Mouse (Mus musculus): ENCODE results near the gene Hist1h2be. TPM values are rescaled to one million over a fixed set of nuclear protein-coding genes. Genes with fewer than 3 reads are reported as not detected.
"Not testable (repeated sequence)": the region's sequence is repeated elsewhere in the genome, so short reads cannot be mapped to it uniquely, and the experiment has no call there.

Hist1h2be gene
- polyA plus RNA-seq, 1 experiment from 2014 or later, result 2.5 TPM

- Histone ChIP-seq H3K4me1 (replicated peaks) (no peaks in the 10 kb centered on the region), H3K36me3 (no peaks in the 10 kb centered on the region)
- WGBS, result 88% methylated on average over 3 of the region's 3 CpGs
Measured at GRCm38 (mm10) chr13:23605052-23605451, 15.9 kb downstream of the Hist1h2be start.

DNA sequence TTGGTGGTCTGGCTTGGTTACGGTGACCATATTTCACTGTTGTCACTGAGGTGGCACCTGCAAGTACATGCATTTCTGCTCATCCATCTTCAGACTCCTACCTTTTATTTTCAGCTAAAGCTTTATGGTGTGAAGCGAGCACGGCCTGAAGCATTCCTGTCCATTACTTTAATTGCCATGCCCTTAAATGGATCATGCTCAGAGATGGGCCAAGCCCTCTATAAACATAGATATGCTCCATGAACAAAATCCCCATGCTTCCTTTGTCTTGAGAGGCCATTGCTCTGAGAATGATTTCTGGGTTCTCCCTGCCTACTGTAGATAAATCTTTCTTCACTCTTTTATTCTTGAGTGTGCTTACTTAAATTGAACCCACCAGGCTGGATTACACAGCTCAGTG, 16.5 kb downstream of the Hist1h2be start:
- Histone ChIP-seq H3K4me1 (replicated peaks) (no peaks in the 10 kb centered on the region), H3K9me3 (no peaks in the 10 kb centered on the region), H3K36me3 (no peaks in the 10 kb centered on the region), H3K4me3 (no peak overlapping the region), H3K27ac (no peak overlapping the region), H3K27me3 (ENCODE audit: insufficient read depth, poor library complexity, severe bottlenecking) (no peaks in the 10 kb centered on the region)
- no peak for DNase-seq (ENCODE audit: low spot score)
- 93% methylated on average over 3 of the region's 3 CpGs for WGBS

More at GRCm38 (mm10) chr13:23605052-23605451, 15.9 kb downstream of the Hist1h2be start:
- no peak for DNase-seq (ENCODE audit: low spot score)
- Histone ChIP-seq H3K4me3 (no peak overlapping the region), H3K27ac (no peak overlapping the region), H3K9me3 (no peaks in the 10 kb centered on the region), H3K27me3 (ENCODE audit: insufficient read depth, poor library complexity, severe bottlenecking) (no peaks in the 10 kb centered on the region)

GRCm38 (mm10) chr13:23603182-23603699, 17.7 kb downstream of the Hist1h2be start:
- WGBS, result 86% methylated on average over 7 of the region's 7 CpGs
- no peaks in the 10 kb centered on the region for H3K4me1 ChIP-seq (replicated peaks)
- H3K27me3 ChIP-seq (ENCODE audit: insufficient read depth, poor library complexity, severe bottlenecking), result no peaks in the 10 kb centered on the region
- DNase-seq (ENCODE audit: low spot score), result no peak
- no peaks in the 10 kb centered on the region for H3K9me3 ChIP-seq
- H3K36me3 ChIP-seq, result no peaks in the 10 kb centered on the region
- no peak overlapping the region for H3K4me3 ChIP-seq
- H3K27ac ChIP-seq, result no peak overlapping the region

DNA sequence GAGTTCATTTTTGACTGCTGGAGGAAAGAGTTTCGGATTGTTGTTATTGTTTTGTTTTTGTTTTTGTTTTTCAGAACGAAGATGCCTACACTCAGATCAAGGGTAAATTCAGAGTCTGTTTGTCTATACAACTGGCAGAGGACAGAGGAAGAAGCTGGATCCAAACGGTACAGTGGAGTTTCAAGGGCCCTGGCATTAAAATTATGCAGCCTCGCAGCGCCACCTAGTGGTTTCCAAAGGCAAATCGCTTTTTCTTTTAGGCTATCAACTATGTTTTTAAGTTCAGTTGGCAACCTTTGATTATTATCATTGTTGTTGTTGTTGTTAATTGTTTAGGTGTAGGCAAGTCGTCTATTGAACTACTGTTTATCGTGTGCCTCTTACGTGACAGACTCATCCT, 23.0 kb downstream of the Hist1h2be start:
- Histone ChIP-seq H3K4me1 (replicated peaks) (0 out of 2 replicates have a peak, but pooled peaks cover 3% of the 10 kb centered on the region), H3K27ac (no peak overlapping the region), H3K27me3 (ENCODE audit: insufficient read depth, poor library complexity, severe bottlenecking) (no peaks in the 10 kb centered on the region), H3K4me3 (no peak overlapping the region), H3K36me3 (no peaks in the 10 kb centered on the region), H3K9me3 (no peaks in the 10 kb centered on the region)
- WGBS, result 8% methylated on average over 9 of the region's 9 CpGs
- DNase-seq (ENCODE audit: low spot score), result peak; percentile 69

DNA sequence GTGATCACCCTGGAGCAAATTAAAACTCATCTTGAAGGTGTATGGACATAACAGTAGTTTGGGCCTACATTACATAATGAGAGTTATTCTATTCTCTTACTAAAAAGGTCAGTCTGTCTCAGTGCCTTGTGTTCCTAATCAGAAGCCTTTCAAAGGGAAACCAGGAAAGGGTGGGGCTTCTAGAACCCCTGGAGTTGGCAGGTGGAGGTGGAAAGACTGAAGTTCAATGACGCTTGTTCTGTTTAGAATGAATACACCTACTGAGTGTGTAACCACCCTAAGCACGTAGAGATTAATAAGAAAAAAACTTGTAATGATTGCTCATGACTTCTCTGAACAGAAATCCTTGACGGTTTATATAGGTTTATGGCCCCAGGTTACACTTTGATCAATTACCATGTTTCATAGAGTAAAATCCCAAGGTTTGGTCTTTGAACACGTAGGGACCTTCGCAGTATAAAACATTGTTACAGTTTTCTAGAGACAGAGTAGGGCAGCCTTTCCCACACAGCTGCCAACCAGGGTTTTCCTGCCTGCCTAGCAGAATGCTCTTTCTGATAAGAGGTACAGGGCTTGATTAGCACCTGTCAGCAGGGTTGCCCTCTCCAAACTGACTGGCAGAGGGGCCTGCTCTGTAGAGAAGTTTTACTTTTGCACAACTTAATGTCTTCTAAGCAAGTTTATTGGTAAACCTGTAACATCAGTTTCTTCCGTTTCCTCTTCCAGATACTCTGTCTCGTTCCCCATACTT, 25.1 kb downstream of the Hist1h2be start:
- Histone ChIP-seq H3K27ac (no peak overlapping the region; the same call in 1 of the 2 replicates), H3K36me3 (no peaks in the 10 kb centered on the region), H3K9me3 (no peaks in the 10 kb centered on the region), H3K4me1 (replicated peaks) (0 out of 2 replicates have a peak, but pooled peaks cover 5% of the 10 kb centered on the region), H3K4me3 (no peak overlapping the region), H3K27me3 (ENCODE audit: insufficient read depth, poor library complexity, severe bottlenecking) (no peaks in the 10 kb centered on the region)
- WGBS, result 89% methylated on average over 7 of the region's 7 CpGs
- no peak for DNase-seq (ENCODE audit: low spot score)

- no peaks in the 10 kb centered on the region for H3K9me3 ChIP-seq
- H3K36me3 ChIP-seq, result no peaks in the 10 kb centered on the region
- H3K27ac ChIP-seq, result no peak overlapping the region; the same call in 1 of the 2 replicates
- WGBS, result 75% methylated on average over 2 of the region's 2 CpGs
- no peaks in the 10 kb centered on the region for H3K27me3 ChIP-seq (ENCODE audit: insufficient read depth, poor library complexity, severe bottlenecking)
- no peak for DNase-seq (ENCODE audit: low spot score)
- H3K4me3 ChIP-seq, result no peak overlapping the region
- H3K4me1 ChIP-seq (replicated peaks), result 0 out of 2 replicates have a peak, but pooled peaks cover 5% of the 10 kb centered on the region
Measured at GRCm38 (mm10) chr13:23595185-23595584, 25.7 kb downstream of the Hist1h2be start.

DNA sequence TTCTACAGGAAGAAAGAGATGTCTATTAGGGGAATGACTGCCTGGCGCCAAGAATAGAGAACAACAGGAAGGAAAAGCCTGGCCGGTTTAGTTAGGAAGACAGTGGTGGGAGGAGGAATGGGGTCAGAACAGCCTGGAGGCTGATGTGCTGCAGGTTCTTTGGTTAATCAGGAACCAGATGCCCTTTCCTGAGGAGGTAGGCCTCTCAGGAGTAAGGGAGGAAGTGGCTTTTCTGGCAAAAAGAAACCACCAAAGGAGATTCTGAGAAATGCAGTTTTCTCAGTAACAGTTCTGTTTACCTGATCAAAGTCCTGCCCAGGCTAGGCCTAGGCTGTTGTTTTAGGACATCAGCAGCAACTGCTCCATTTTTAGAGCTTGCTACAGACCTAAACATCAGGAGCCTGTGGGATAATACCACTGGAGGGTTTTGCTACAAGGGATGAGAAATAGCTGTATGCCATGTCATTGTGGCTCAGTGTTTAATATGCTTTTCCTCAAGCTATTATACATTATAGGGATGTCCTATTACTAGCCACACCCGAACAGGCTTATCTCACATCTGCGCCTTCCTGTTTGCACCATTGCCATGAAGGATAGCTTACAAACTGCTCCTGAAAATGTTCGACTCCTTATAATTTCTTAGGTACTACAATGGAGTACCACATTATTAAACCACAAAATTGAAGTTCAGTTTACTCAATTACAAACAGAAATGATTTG, 27.7 kb downstream of the Hist1h2be start:
- Histone ChIP-seq H3K27ac (no peak overlapping the region; the same call in 1 of the 2 replicates), H3K4me3 (no peak overlapping the region), H3K27me3 (ENCODE audit: insufficient read depth, poor library complexity, severe bottlenecking) (no peaks in the 10 kb centered on the region), H3K36me3 (no peaks in the 10 kb centered on the region), H3K4me1 (replicated peaks) (0 out of 2 replicates have a peak, but pooled peaks cover 5% of the 10 kb centered on the region), H3K9me3 (no peaks in the 10 kb centered on the region)
- DNase-seq (ENCODE audit: low spot score), result no peak
- WGBS, result 83% methylated on average over 5 of the region's 5 CpGs

- Histone ChIP-seq H3K9me3 (no peaks in the 10 kb centered on the region), H3K27ac (no peak overlapping the region), H3K4me1 (replicated peaks) (0 out of 2 replicates have a peak, but pooled peaks cover 5% of the 10 kb centered on the region), H3K4me3 (no peak overlapping the region), H3K27me3 (ENCODE audit: insufficient read depth, poor library complexity, severe bottlenecking) (no peaks in the 10 kb centered on the region), H3K36me3 (no peaks in the 10 kb centered on the region)
- DNase-seq (ENCODE audit: low spot score), result no peak
- 86% methylated on average over 7 of the region's 7 CpGs for WGBS
Measured at GRCm38 (mm10) chr13:23592614-23593013, 28.3 kb downstream of the Hist1h2be start.

DNA sequence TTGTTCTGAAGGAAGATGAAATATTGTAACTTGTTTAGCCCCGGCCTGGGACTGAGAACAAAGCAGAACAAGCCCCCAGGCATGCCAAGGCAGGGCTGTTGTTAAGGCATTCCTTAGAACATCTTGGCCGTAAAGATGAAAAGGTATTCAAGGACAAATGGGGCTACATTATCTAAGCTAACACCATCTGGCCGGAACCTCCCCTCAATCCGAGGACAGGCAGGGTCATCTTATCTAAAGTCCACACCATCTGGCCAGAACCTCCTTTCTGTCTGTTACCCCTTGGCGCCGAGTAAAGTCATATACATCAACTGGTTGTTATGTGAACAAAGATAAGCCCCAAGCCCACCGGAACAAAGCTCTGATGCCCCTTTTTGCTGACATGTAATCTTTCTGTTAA, 29.0 kb downstream of the Hist1h2be start:
- WGBS, result 89% methylated on average over 7 of the region's 7 CpGs

DNA sequence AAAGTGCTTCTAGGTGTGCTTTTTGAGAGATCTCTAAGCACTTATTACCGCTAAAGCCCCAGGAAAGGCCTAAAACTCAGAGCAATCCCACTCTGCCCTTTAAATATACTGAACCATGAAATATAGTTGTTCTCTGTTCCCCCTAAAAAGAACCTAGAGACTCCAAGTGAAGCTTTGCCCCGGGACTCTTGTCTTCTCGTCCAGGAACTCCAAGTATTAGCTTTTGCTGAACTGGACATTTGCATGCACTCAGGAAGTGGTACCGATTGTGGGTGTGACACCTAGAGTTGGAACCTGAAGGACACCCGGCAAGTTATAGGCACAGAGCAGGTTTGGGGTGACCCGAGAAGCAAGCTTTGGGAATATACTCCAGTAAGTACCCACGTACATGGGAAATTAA, 29.7 kb downstream of the Hist1h2be start:
- WGBS, result 93% methylated on average over 7 of the region's 7 CpGs

More for the DNA sequence above, 29.0 kb downstream of the Hist1h2be start:
- not testable (repeated sequence) for H3K9me3 ChIP-seq; H3K27me3 ChIP-seq (ENCODE audit: insufficient read depth, poor library complexity, severe bottlenecking); DNase-seq (ENCODE audit: low spot score); H3K4me1 ChIP-seq (replicated peaks); H3K36me3 ChIP-seq; H3K27ac ChIP-seq; H3K4me3 ChIP-seq

GRCm38 (mm10) chr13:23586940-23587225, 34.0 kb downstream of the Hist1h2be start:
- H3K9me3 ChIP-seq, result no peaks in the 10 kb centered on the region
- no peaks in the 10 kb centered on the region for H3K27me3 ChIP-seq (ENCODE audit: insufficient read depth, poor library complexity, severe bottlenecking)
- WGBS, result 4% methylated on average over 1 of the region's 1 CpGs
- no peaks in the 10 kb centered on the region for H3K36me3 ChIP-seq
- peak overlapping the region; percentile 57 for H3K4me3 ChIP-seq
- no peak for DNase-seq (ENCODE audit: low spot score)
- peak overlapping the region; percentile 95 for H3K27ac ChIP-seq
- H3K4me1 ChIP-seq (replicated peaks), result peaks cover 40% of the 10 kb centered on the region

More for the DNA sequence above, 29.7 kb downstream of the Hist1h2be start:
- Histone ChIP-seq H3K27me3 (ENCODE audit: insufficient read depth, poor library complexity, severe bottlenecking) (no peaks in the 10 kb centered on the region), H3K27ac (no peak overlapping the region), H3K4me1 (replicated peaks) (peaks cover 12% of the 10 kb centered on the region), H3K36me3 (no peaks in the 10 kb centered on the region), H3K4me3 (no peak overlapping the region), H3K9me3 (no peaks in the 10 kb centered on the region)
- no peak for DNase-seq (ENCODE audit: low spot score)

DNA sequence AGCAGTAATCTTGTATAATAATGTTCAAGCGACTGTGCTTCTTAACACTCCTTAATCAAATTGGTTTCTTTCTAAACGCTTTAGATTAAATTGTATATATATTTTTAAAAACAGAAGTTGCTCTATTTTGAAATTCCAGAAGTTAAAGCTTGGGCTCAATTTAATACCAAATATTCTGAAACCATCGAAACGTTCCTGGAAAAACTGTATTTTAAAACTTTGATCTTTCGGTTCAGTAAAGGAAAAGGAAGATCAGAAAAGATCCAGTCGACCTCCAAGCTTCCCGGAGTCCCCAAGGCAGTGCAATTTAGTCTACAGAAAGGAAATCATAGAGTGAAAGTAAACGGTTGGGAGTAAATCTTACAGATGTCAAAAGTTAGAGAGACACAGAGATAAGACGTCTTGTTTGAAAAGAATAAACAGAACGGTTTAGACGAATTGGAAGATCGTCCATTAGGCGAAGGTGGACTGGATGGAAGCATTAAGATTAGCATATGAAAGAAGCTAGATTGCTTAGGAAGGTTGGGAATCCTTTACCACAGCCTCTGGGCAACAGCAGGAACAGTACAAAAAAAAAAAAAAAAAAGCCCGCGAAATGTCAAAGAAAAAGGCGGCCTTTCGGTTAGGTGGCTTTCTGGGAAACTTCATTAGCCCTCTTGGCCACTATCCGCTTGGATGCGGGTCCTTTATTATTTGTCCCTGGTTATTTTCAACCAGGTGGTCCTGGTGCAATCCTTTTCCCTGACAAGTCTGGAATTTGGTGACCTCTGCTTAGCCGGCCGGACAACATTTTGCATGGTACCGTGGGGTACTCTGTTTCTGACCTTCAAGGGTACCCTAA, 34.6 kb downstream of the Hist1h2be start:
- Histone ChIP-seq H3K36me3 (no peaks in the 10 kb centered on the region), H3K4me3 (peak overlapping the region; percentile 57), H3K9me3 (no peaks in the 10 kb centered on the region), H3K27me3 (ENCODE audit: insufficient read depth, poor library complexity, severe bottlenecking) (no peaks in the 10 kb centered on the region), H3K27ac (peak overlapping the region; percentile 95), H3K4me1 (replicated peaks) (peaks cover 42% of the 10 kb centered on the region)
- DNase-seq (ENCODE audit: low spot score), result peak; percentile 45
- 2% methylated on average over 22 of the region's 22 CpGs for WGBS
